Comparison of ENCODE assay signal across 8 mouse cellular contexts in genomic region chr10:83184480-83185069, GRCm38 (mm10).
DNase-seq lines count a peak whose midpoint lies in the region; ATAC-seq and TF ChIP-seq lines count a peak whose summit lies in the region.

No protein-coding gene starts in this region.

- WGBS in embryonic facial prominence, embryonic 14.5 days, result 40% methylated on average over 7 of the region's 7 CpGs
- 47% methylated on average over 7 of the region's 7 CpGs for WGBS in kidney, embryonic 16.5 days
- 72% methylated on average over 7 of the region's 7 CpGs for WGBS in midbrain, embryonic 13.5 days

- intact Hi-C loops in left cerebral cortex, postnatal 4 days (cut with DNase I), result loop anchor here (5.0 kb wide), 1 partner anchor 197 kb away; the partner anchor contains the start of gene Chst11

- no peak overlapping the region for H3K9ac ChIP-seq in embryonic facial prominence, embryonic 14.5 days (ENCODE audit: low read depth, low read length)
- H3K9ac ChIP-seq in kidney, embryonic 16.5 days (replicated peaks; ENCODE audit: low read length), result no peak overlapping the region
- no peak overlapping the region for H3K9ac ChIP-seq in midbrain, embryonic 13.5 days (replicated peaks)

- no peaks in the 10 kb centered on the region for H3K9me3 ChIP-seq in embryonic facial prominence, embryonic 14.5 days (ENCODE audit: control insufficient read depth, low read length)
- peaks cover 1% of the 10 kb centered on the region; the same call in 1 of the 2 replicates for H3K9me3 ChIP-seq in kidney, embryonic 16.5 days (ENCODE audit: low read length)
- H3K9me3 ChIP-seq in midbrain, embryonic 13.5 days, result 0 out of 2 replicates have a peak, but pooled peaks cover under 1% of the 10 kb centered on the region

- no peaks in the 10 kb centered on the region for H3K27me3 ChIP-seq in embryonic facial prominence, embryonic 14.5 days (replicated peaks; ENCODE audit: control insufficient read depth, insufficient read depth, low read length)
- H3K27me3 ChIP-seq in kidney, embryonic 16.5 days (ENCODE audit: insufficient read depth, low read length), result no peaks in the 10 kb centered on the region
- no peaks in the 10 kb centered on the region for H3K27me3 ChIP-seq in midbrain, embryonic 13.5 days

- peak; percentile 59 for DNase-seq in left cerebral cortex, postnatal 4 days
- DNase-seq in left cerebral cortex, adult 8-10 months (ENCODE audit: low spot score in 2 of 2), result no peak
- DNase-seq in embryonic facial prominence, embryonic 14.5 days (ENCODE audit: low spot score), result peak; percentile 37
- DNase-seq in testis, postnatal 14 days (ENCODE audit: low spot score), result no peak
- DNase-seq in gastrocnemius, postnatal 25 days, result no peak

- TF ChIP-seq CTCF in bone marrow macrophage, adult 2 months (IDR thresholded peaks at IDR 0.05; ENCODE audit: low read depth, low read length), result no peak

- H3K36me3 ChIP-seq in embryonic facial prominence, embryonic 14.5 days (ENCODE audit: control insufficient read depth, insufficient read depth, low read length), result no peaks in the 10 kb centered on the region
- no peaks in the 10 kb centered on the region for H3K36me3 ChIP-seq in kidney, embryonic 16.5 days (ENCODE audit: insufficient read depth, low read length)
- H3K36me3 ChIP-seq in midbrain, embryonic 13.5 days, result no peaks in the 10 kb centered on the region

- peaks cover 27% of the 10 kb centered on the region for H3K4me1 ChIP-seq in bone marrow macrophage, adult 2 months (ENCODE audit: control insufficient read depth, insufficient read depth, low read length)
- H3K4me1 ChIP-seq in embryonic facial prominence, embryonic 14.5 days (ENCODE audit: control insufficient read depth, insufficient read depth, low read length), result peaks cover 25% of the 10 kb centered on the region
- H3K4me1 ChIP-seq in kidney, embryonic 16.5 days (ENCODE audit: insufficient read depth, low read length), result peaks cover 49% of the 10 kb centered on the region
- H3K4me1 ChIP-seq in midbrain, embryonic 13.5 days (replicated peaks), result peaks cover 34% of the 10 kb centered on the region

- no peak for ATAC-seq in embryonic facial prominence, embryonic 14.5 days (ENCODE audit: low read depth)
- peak; percentile 29; the same call in 1 of the 2 replicates for ATAC-seq in kidney, embryonic 16.5 days (ENCODE audit: low FRiP score, low TSS enrichment)
- peak; percentile 24; the same call in 1 of the 2 replicates for ATAC-seq in midbrain, embryonic 13.5 days

- peak overlapping the region; percentile 77 for H3K27ac ChIP-seq in bone marrow macrophage, adult 2 months (ENCODE audit: insufficient read depth, low read depth, low read length)
- no peak overlapping the region; the same call in 1 of the 2 replicates for H3K27ac ChIP-seq in embryonic facial prominence, embryonic 14.5 days (replicated peaks; ENCODE audit: low read depth, low read length)
- H3K27ac ChIP-seq in kidney, embryonic 16.5 days (ENCODE audit: low read length), result peak overlapping the region; percentile 77
- H3K27ac ChIP-seq in midbrain, embryonic 13.5 days, result peak overlapping the region; percentile 4; the same call in 1 of the 2 replicates

- TF ChIP-seq POLR2A in bone marrow macrophage, adult 2 months (IDR thresholded peaks at IDR 0.05; ENCODE audit: borderline replicate concordance, low read depth, low read length), result no peak

- H3K4me3 ChIP-seq in bone marrow macrophage, adult 2 months (ENCODE audit: insufficient read depth, low read length), result no peak overlapping the region
- no peak overlapping the region for H3K4me3 ChIP-seq in embryonic facial prominence, embryonic 14.5 days (ENCODE audit: low read depth, low read length)
- no peak overlapping the region for H3K4me3 ChIP-seq in kidney, embryonic 16.5 days (ENCODE audit: low read length)
- no peak overlapping the region for H3K4me3 ChIP-seq in midbrain, embryonic 13.5 days (replicated peaks)

- no peak overlapping the region for H3K4me2 ChIP-seq in embryonic facial prominence, embryonic 14.5 days (ENCODE audit: low read depth, low read length)
- no peak overlapping the region for H3K4me2 ChIP-seq in kidney, embryonic 16.5 days (replicated peaks; ENCODE audit: low read depth, low read length)
- H3K4me2 ChIP-seq in midbrain, embryonic 13.5 days (replicated peaks), result no peak overlapping the region

Comparison
In these comparisons a context has a peak if more than half of its experiments do, and no peak if none do; other contexts are left out.
1. DNase-seq: peak in left cerebral cortex, postnatal 4 days (single experiment) and embryonic facial prominence, embryonic 14.5 days (single experiment); none in left cerebral cortex, adult 8-10 months (0 of 2), testis, postnatal 14 days (single experiment) and gastrocnemius, postnatal 25 days (single experiment).